Mouse (Mus musculus) kidney, embryonic 16.5 days (tissue): ENCODE data around the gene Tent2. TPM values are rescaled to one million over a fixed set of nuclear protein-coding genes. Genes with fewer than 3 reads are reported as not detected.
"Not testable (repeated sequence)": the region's sequence is repeated elsewhere in the genome, so short reads cannot be mapped to it uniquely, and the experiment has no call there.

ENCODE experiments used
- ATAC-seq: fragments of 200-750 bp; cut with Nextera tagmentation; 2 replicates; pipeline ENCODE4 v1.8.0; 2017; ENCODE audit warnings: moderate TSS enrichment; ENCODE audit not compliant: low FRiP score, low TSS enrichment
- H3K27ac ChIP-seq: fragments of 300-500 bp; sonication (generic); 2 replicates; pipeline ENCODE4 v1.5.1; 2014; ENCODE audit warnings: low read length
- H3K27me3 ChIP-seq: fragments of 300-500 bp; sonication (generic); 2 replicates; pipeline ENCODE4 v1.6.1; 2014; ENCODE audit warnings: low read length, control low read depth, mixed read lengths; ENCODE audit not compliant: insufficient read depth
- H3K36me3 ChIP-seq: fragments of 300-500 bp; sonication (generic); 2 replicates; pipeline ENCODE4 v1.6.1; 2014; ENCODE audit warnings: low read length, control low read depth, mixed read lengths; ENCODE audit not compliant: insufficient read depth
- H3K4me1 ChIP-seq: fragments of 300-500 bp; sonication (generic); 2 replicates; pipeline ENCODE4 v1.6.1; 2014; ENCODE audit warnings: low read length, control low read depth, mixed read lengths; ENCODE audit not compliant: insufficient read depth
- H3K4me2 ChIP-seq: fragments of 300-500 bp; sonication (generic); replicated peaks from 2 replicates; pipeline ENCODE4 v1.6.1; 2014; ENCODE audit warnings: low read depth, low read length
- H3K4me3 ChIP-seq: fragments of 300-500 bp; sonication (generic); 2 replicates; pipeline ENCODE4 v1.5.1; 2014; ENCODE audit warnings: mild to moderate bottlenecking, low read length
- H3K9ac ChIP-seq: fragments of 300-500 bp; sonication (generic); replicated peaks from 2 replicates; pipeline ENCODE4 v1.6.1; 2014; ENCODE audit warnings: low read length
- H3K9me3 ChIP-seq: fragments of 300-500 bp; sonication (generic); 2 replicates; pipeline ENCODE4 v1.6.1; 2016; ENCODE audit warnings: low read length, control low read depth
- WGBS: fragments of 180-500 bp; shearing (Covaris S2); extraction: QIAGEN DNeasy Blood & Tissue Kit; methylation state at CpG from one replicate; pipeline ENCODE4 v1.1.7; 2014; 5-methylcytosine and 5-hydroxymethylcytosine counted together
- polyA plus RNA-seq: library from polyadenylated mRNA; unstranded; fragments of >200 nt; fragmentation: Nextera tagmentation; extraction: Ambion mirVana; gene quantifications from 2 replicates; pipeline ENCODE4 v1.2.1, GENCODE M21; 2015

The Tent2 gene
- polyA plus RNA-seq, 1 experiment from 2014 or later, result 55.4 TPM

DNA sequence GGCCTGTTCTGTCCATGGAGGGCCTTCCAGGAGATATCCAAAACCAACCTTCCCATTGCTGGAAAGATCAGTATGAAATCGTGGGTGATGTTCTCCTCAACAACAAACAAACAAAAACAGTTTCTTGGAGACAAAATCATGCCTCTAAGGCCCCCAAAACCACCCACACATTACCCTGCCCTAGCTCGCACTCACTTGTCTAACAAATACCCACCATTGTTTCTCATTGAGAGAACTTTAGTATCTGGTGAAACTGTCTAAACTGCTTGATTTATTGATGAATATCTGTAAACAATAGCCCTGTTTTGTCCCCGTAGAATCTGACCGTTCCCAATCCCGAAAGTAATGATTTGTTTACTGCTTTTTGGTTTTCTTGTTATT lies 451 bp upstream of the Tent2 start:
- peak overlapping the region; percentile 97 for H3K4me3 ChIP-seq
- H3K4me1 ChIP-seq, result peaks cover 16% of the 10 kb centered on the region
- no peaks in the 10 kb centered on the region for H3K27me3 ChIP-seq
- WGBS, result 58% methylated on average over 5 of the region's 5 CpGs
- H3K4me2 ChIP-seq, result peak overlapping the region; percentile 66
- no peaks in the 10 kb centered on the region for H3K9me3 ChIP-seq
- ATAC-seq, result no peak; the same call in 1 of the 2 replicates
- peak overlapping the region; percentile 99 for H3K9ac ChIP-seq
- 0 out of 2 replicates have a peak, but pooled peaks cover 3% of the 10 kb centered on the region for H3K36me3 ChIP-seq
- peak overlapping the region; percentile 96 for H3K27ac ChIP-seq

DNA sequence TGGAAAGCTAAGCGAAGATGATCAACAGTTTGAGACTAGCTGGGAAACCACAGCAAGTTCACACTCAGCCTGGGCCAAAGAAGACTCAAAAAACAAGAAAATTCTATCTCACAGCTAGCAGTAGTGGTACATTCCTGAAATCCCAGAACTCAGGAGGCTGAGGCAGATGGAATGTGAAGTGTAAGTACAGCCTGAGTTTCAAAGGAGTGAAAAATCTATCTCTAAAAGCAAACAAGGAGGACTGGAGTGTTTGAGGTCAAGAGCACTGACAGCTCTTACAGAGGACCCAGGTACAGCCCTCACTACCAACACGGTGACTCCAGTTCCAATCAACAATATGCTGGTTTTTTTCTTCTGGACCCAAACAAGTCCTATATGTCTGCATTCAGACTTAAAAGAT lies 2.8 kb downstream of the Tent2 start:
- H3K9ac ChIP-seq, result peak overlapping the region; percentile 31; the same call in 1 of the 2 replicates
- 69% methylated on average over 2 of the region's 2 CpGs for WGBS
- peak overlapping the region; percentile 15; the same call in 1 of the 2 replicates for H3K4me2 ChIP-seq
- no peak overlapping the region for H3K4me3 ChIP-seq
- H3K36me3 ChIP-seq, result 0 out of 2 replicates have a peak, but pooled peaks cover 3% of the 10 kb centered on the region
- no peak overlapping the region for H3K27ac ChIP-seq
- no peaks in the 10 kb centered on the region for H3K27me3 ChIP-seq
- H3K4me1 ChIP-seq, result peaks cover 16% of the 10 kb centered on the region
- ATAC-seq, result no peak
- H3K9me3 ChIP-seq, result no peaks in the 10 kb centered on the region

DNA sequence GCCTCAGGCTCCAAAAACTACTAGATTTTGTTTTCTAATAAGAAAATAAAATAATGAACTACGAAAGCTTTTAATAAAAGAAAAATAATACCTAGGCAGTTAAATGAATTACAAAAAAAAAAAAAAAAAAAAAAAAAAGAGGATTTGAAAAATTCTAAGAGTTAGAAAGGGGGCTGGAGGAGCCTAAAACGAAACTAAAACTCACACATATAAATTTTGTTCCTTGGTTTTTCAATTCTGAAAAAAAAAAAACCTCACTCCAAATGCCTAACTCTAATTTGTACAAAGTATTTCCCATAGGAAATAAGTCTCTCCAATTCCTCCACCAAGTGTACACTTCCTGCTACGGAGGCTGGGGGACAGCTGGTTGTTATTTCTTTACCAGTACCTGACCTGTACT lies 3.4 kb downstream of the Tent2 start:
- Histone ChIP-seq H3K36me3 (0 out of 2 replicates have a peak, but pooled peaks cover 7% of the 10 kb centered on the region), H3K9ac (no peak overlapping the region), H3K27me3 (no peaks in the 10 kb centered on the region), H3K4me2 (peak overlapping the region; percentile 15; the same call in 1 of the 2 replicates), H3K4me1 (peaks cover 16% of the 10 kb centered on the region), H3K27ac (no peak overlapping the region), H3K4me3 (no peak overlapping the region), H3K9me3 (no peaks in the 10 kb centered on the region)
- 80% methylated on average over 3 of the region's 3 CpGs for WGBS
- no peak for ATAC-seq

DNA sequence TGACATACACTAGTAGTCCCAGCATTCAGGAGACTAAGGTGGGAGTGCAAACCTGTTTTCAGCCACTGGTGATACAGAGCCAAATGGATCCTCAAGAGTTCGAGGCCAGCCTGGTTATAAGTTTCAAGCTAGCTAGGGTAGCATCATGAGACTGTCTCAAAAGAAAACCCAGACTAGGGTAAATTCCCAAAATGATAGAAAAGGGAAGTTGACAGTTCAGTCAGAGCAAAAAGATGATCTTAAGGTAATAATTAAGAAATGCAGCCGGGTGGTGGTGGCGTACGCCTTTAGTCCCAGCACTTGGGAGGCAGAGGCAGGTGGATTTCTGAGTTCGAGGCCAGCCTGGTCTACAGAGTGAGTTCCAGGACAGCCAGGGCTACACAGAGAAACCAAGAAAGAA lies 4.4 kb downstream of the Tent2 start:
- not testable (repeated sequence) for H3K9me3 ChIP-seq, H3K27ac ChIP-seq, ATAC-seq, H3K9ac ChIP-seq, H3K27me3 ChIP-seq, H3K4me2 ChIP-seq, H3K4me3 ChIP-seq
- Histone ChIP-seq H3K4me1 (peaks cover 16% of the 10 kb centered on the region), H3K36me3 (peaks cover 14% of the 10 kb centered on the region)
- WGBS, result 94% methylated on average over 5 of the region's 5 CpGs

DNA sequence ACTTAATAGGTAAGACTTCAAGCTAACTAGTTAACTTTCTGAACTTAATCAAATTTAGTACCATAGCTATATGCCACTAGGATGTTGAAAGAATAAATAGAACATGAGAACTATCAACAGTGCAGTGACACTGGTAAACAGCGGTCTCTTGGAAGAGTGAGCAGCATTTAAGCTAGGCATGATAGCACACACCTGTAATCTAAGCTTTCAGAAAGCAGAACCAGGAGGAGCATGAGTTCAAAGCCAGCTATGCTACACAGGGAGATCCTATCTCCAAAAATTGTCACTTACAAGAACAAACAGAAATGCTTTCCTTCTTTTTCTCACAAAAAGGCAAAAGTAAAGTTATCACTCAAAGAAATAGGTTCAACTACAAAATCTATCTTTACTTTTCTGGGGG lies 11.8 kb downstream of the Tent2 start:
- 71% methylated on average over 1 of the region's 1 CpGs for WGBS
- peaks cover 18% of the 10 kb centered on the region for H3K36me3 ChIP-seq
- H3K27me3 ChIP-seq, result no peaks in the 10 kb centered on the region
- H3K9ac ChIP-seq, result no peak overlapping the region
- no peaks in the 10 kb centered on the region for H3K4me1 ChIP-seq
- no peak overlapping the region for H3K27ac ChIP-seq
- no peak overlapping the region for H3K4me3 ChIP-seq
- ATAC-seq, result no peak
- H3K4me2 ChIP-seq, result no peak overlapping the region
- H3K9me3 ChIP-seq, result no peaks in the 10 kb centered on the region

DNA sequence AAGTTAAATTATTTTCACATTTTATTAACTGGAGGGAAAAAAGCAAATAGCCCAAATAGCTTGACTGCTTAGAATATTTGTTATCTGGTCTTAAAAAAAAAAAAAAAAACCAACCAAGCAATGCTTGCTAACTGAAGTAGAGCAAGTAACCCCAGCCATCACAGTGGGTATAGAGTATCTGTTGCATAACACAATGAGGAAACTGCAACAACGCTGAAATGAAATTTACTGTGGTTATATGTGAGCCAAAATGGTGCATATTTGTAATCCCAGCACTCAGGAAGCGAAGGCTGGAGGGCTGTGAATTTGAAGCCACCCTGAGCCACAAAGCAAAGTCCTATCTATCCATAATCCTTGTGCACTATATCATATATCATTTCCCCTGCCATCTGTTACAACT lies 12.7 kb downstream of the Tent2 start:
- 88% methylated on average over 2 of the region's 2 CpGs for WGBS
- ATAC-seq, result no peak
- Histone ChIP-seq H3K9ac (no peak overlapping the region), H3K27me3 (no peaks in the 10 kb centered on the region), H3K4me3 (no peak overlapping the region), H3K4me1 (no peaks in the 10 kb centered on the region), H3K4me2 (no peak overlapping the region), H3K9me3 (no peaks in the 10 kb centered on the region), H3K36me3 (peaks cover 21% of the 10 kb centered on the region), H3K27ac (no peak overlapping the region)

DNA sequence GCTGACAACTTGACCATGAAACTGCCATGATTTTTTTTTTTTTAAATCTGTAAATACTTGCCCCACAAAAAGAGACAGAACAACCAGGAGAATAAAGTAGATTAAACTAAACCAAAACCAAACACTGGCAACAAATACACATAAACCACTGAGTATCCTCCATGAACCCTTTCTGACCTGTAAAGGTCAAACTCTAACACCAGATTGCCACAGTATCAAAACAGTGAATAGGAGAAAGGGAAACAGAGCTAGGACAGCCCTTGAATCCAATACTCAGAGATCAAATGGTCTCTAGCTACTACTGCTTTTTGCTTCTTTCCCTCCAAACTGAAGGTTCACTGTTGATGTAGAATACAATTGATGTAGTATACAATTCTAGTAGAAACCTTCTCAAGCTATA lies 14.6 kb downstream of the Tent2 start:
- no peaks in the 10 kb centered on the region for H3K27me3 ChIP-seq
- H3K4me1 ChIP-seq, result no peaks in the 10 kb centered on the region
- no peak overlapping the region for H3K4me2 ChIP-seq
- peaks cover 20% of the 10 kb centered on the region for H3K36me3 ChIP-seq
- H3K9ac ChIP-seq, result no peak overlapping the region
- no peak overlapping the region for H3K4me3 ChIP-seq
- H3K9me3 ChIP-seq, result no peaks in the 10 kb centered on the region
- H3K27ac ChIP-seq, result no peak overlapping the region
- no peak for ATAC-seq

DNA sequence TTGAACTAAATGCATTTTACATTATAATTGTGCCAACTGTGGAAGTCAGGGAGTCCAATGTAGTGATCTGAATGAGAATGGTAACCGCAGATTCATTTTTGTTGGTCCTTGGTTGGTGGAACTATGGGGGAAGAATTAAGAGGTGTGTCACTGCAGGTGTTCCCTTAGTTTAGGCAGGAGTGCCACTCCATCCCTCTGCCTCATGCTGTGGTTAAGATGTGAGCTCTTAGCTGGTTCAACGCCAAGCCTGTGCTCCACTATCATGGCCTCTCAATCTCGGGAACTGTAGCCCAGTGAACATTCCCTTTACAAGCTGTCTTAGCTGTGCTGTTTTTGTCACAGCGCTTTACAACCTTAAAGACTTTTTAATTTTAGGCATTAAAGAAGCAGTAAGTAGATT lies 28.9 kb downstream of the Tent2 start:
- Histone ChIP-seq H3K27me3 (no peaks in the 10 kb centered on the region), H3K4me3 (no peak overlapping the region), H3K9me3 (no peaks in the 10 kb centered on the region), H3K36me3 (peaks cover 27% of the 10 kb centered on the region), H3K27ac (no peak overlapping the region), H3K4me1 (no peaks in the 10 kb centered on the region), H3K4me2 (no peak overlapping the region), H3K9ac (no peak overlapping the region)
- ATAC-seq, result no peak
- 82% methylated on average over 4 of the region's 4 CpGs for WGBS

DNA sequence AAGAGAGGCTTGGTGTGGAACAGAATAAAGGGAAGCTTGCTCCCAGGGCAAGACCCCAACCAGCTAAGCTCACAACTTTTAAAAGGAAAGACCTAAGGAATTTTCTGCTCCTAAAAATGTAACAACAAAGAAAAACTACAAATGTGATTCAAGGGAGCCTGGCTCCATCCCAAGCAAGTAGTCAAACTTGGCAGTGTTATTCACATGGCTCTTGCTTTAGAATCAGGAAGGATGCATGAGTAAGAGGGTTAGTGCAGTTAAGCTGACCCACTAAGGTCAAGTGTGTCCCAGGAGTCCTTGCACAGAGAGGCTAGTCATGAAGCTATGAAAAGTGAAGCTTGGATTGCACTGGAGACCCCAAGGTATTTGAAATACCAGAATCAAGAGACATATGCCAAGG lies 29.7 kb downstream of the Tent2 start:
- no peak for ATAC-seq
- H3K27ac ChIP-seq, result no peak overlapping the region
- no peaks in the 10 kb centered on the region for H3K27me3 ChIP-seq
- peaks cover 27% of the 10 kb centered on the region for H3K36me3 ChIP-seq
- no peak overlapping the region for H3K9ac ChIP-seq
- H3K4me3 ChIP-seq, result no peak overlapping the region
- H3K9me3 ChIP-seq, result no peaks in the 10 kb centered on the region
- H3K4me2 ChIP-seq, result no peak overlapping the region
- H3K4me1 ChIP-seq, result no peaks in the 10 kb centered on the region

DNA sequence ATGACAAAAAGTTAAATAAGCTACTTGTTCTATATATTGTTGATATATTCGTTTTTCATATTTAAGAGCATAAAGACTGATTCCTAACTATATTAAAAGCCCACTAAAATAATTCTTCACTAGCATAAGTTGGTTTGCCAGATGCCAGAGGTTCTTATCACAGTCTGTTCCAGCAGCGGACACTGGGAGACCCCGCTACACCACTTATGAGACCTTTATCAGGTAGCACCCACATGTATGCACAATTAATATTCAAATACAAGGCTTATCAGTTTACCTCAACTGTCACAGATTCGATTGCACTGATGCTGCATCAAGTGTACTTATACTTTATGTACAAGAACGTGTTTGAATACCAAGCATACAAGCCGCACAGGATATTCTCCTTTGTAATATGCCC lies 33.9 kb downstream of the Tent2 start:
- H3K36me3 ChIP-seq, result peaks cover 18% of the 10 kb centered on the region

More for the DNA sequence above, 33.9 kb downstream of the Tent2 start:
- no peaks in the 10 kb centered on the region for H3K9me3 ChIP-seq
- H3K27ac ChIP-seq, result no peak overlapping the region
- 93% methylated on average over 6 of the region's 6 CpGs for WGBS
- no peaks in the 10 kb centered on the region for H3K4me1 ChIP-seq
- H3K27me3 ChIP-seq, result no peaks in the 10 kb centered on the region
- no peak overlapping the region for H3K4me3 ChIP-seq
- no peak overlapping the region for H3K9ac ChIP-seq
- no peak overlapping the region for H3K4me2 ChIP-seq
- ATAC-seq, result no peak
